ENCODE assay signal across 8 mouse cellular contexts in the genomic region with DNA sequence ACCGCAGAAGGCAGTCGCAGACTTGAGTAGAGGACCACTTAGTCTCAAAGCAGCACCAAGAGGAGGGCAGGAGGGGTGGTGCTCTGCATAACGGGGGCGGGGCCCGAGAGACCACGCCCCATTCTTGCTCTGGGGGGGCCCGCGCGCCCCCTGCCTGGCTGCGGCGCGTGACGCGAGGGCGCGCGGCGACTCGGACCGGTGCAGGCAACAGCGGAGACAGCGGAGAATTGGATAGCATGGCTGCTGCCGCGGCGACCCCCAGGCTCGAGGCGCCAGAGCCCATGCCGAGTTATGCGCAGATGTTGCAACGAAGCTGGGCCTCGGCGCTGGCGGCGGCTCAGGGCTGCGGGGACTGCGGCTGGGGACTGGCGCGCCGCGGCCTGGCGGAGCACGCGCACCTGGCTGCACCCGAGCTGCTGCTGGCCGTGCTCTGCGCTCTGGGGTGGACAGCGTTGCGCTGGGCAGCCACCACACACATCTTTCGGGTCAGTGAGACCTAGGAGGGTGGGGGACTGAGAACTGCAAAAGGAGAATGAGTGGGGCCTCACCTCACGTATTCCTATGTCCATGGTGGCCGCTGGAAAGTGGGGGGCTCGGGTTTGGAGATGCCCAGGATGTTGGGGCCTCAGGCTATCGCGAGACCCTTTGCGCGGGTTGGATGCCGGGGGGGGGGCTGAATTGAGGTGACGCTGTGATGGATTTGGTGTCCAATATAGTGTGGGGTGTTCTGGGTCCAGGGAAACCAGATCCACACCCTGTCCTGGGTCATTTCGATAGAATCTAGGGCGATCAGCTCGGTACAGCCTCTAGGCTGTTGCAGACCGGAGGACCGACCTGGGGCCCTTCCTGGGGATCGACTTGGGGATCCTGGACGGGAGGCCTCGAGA. TPM values are rescaled to one million over a fixed set of nuclear protein-coding genes. Genes with fewer than 3 reads are reported as not detected.
DNase-seq lines count a peak whose midpoint lies in the region; ATAC-seq and TF ChIP-seq lines count a peak whose summit lies in the region.
"Had no signal": no experiment of that assay in that cellular context is flagged by ENCODE, and none has a peak within 500 bp of the region (broad histone marks: within the 10 kb centered on the region; RNA-seq: fewer than 3 reads in every experiment).

Gene Cers1 (plus strand): TSS at position 152 of the 887 bp plus-strand sequence.

- WGBS in hindbrain, embryonic 10.5 days = 3% methylated on average over 66 of the region's 66 CpGs

- in situ Hi-C loops in Patski (cut with MboI; ENCODE audit: low pct_unique_long_range_greater_than_20kb) = no loop called here

- intact Hi-C loops in left cerebral cortex, adult 2 months (cut with DNase I) = no loop called here

- no peak for TF ChIP-seq CTCF in Patski (IDR thresholded peaks at IDR 0.05)
- no peak for TF ChIP-seq CTCF in left cerebral cortex, adult 2 months (IDR thresholded peaks at IDR 0.05)

- CTCF ChIA-PET in Patski (lab: Charles Lee) = interaction anchor here (1.0 kb wide), 1 partner anchor 116 kb away, joined by 3 read pairs; no protein-coding TSS in a partner anchor

- H3K4me3 ChIP-seq in hindbrain, embryonic 10.5 days = peak within 1 kb of the TSS; percentile 66
- peak within 1 kb of the TSS; percentile 93 for H3K4me3 ChIP-seq in left cerebral cortex, adult 2 months

- POLR2A ChIA-PET in Patski (lab: Charles Lee) = no interaction called here

- H3K36me3 ChIP-seq in hindbrain, embryonic 10.5 days = peaks cover 30% of the 10 kb centered on the region

- DNase-seq in Patski (ENCODE audit: low read depth, low spot score) = no peak
- DNase-seq in cerebellum, adult 18-20 months = peak; percentile 67 to 87
- DNase-seq in hindbrain, embryonic 10.5 days (ENCODE audit: low spot score) = peak; percentile 73
- DNase-seq in left cerebral cortex, adult 2 months (ENCODE audit: extremely low spot score in 1 of 2, low spot score in 2 of 2) = peak; percentile 84 to 86
- DNase-seq in lung, postnatal 36 days = peak; percentile 67
- peak; percentile 76 for DNase-seq in right cerebral cortex, postnatal 4 days

- no peaks in the 10 kb centered on the region for H3K9me3 ChIP-seq in hindbrain, embryonic 10.5 days

- peaks cover 42% of the 10 kb centered on the region for H3K4me1 ChIP-seq in hindbrain, embryonic 10.5 days (replicated peaks)

- peak within 1 kb of the TSS; percentile 83 for H3K27ac ChIP-seq in hindbrain, embryonic 10.5 days
- peak within 1 kb of the TSS; percentile 97 for H3K27ac ChIP-seq in left cerebral cortex, adult 2 months
- H3K27ac ChIP-seq: macrophage had no signal

- peak; percentile 36 for ATAC-seq in Patski
- ATAC-seq in frontal cortex, adult (ENCODE audit: low TSS enrichment) = peak; percentile 50

- no peaks in the 10 kb centered on the region for H3K27me3 ChIP-seq in Patski
- H3K27me3 ChIP-seq in hindbrain, embryonic 10.5 days (ENCODE audit: insufficient read depth, poor library complexity, severe bottlenecking) = peaks cover 42% of the 10 kb centered on the region

RNA-seq across cellular contexts. Expression of gene Cers1, which starts in this region (rescaled TPM):
- polyA plus RNA-seq in Patski (2021) = 2.5 TPM
- polyA plus RNA-seq in hindbrain, embryonic 10.5 days (2016; fragmentation: Nextera tagmentation; extraction: Ambion mirVana) = 3.0 and 7.3 TPM in 2 replicates
- 100 to 1,000 TPM in 1 of 2 experiments, 10 to 100 TPM in 1; 94.8 to 104 TPM for total RNA-seq in left cerebral cortex, adult 2 months (2021)
- polyA plus RNA-seq: macrophage had no signal
